Mouse (Mus musculus) myocyte (in vitro differentiated cells): ENCODE measurements around the gene Fam227b.

Experiments
- CEBPB ChIP-seq: IDR thresholded peaks from 2 replicates; pipeline ENCODE4 v1.6.1; 2011; ENCODE audit warnings: mild to moderate bottlenecking, moderate library complexity; ENCODE audit not compliant: poor library complexity, insufficient read depth, severe bottlenecking
- MAX ChIP-seq: IDR thresholded peaks from one replicate; pipeline ENCODE4 v1.6.1; 2011; ENCODE audit warnings: low read depth, mild to moderate bottlenecking, control low read depth
- POLR2A ChIP-seq: IDR thresholded peaks from one replicate; pipeline ENCODE4 v1.6.1; 2011; ENCODE audit warnings: low read depth, mild to moderate bottlenecking, control low read depth, moderate library complexity; ENCODE audit not compliant: insufficient read length
- REST ChIP-seq: IDR thresholded peaks from one replicate; pipeline ENCODE4 v1.6.1; 2011; ENCODE audit warnings: mild to moderate bottlenecking, control low read depth, moderate library complexity; ENCODE audit not compliant: insufficient read depth, insufficient read length
- TCF12 ChIP-seq: IDR thresholded peaks from one replicate; pipeline ENCODE4 v1.6.1; 2011; ENCODE audit warnings: mild to moderate bottlenecking, control low read depth; ENCODE audit not compliant: poor library complexity, insufficient read depth, severe bottlenecking
- USF1 ChIP-seq: IDR thresholded peaks from one replicate; pipeline ENCODE4 v1.6.1; 2011; ENCODE audit warnings: low read depth, mild to moderate bottlenecking, control low read depth, moderate library complexity

GRCm38 (mm10) chr2:125938993-125939642 is 212.7 kb downstream of the Fam227b start:
- TF ChIP-seq CEBPB: no peak
- TF ChIP-seq USF1: no peak
- no peak for TF ChIP-seq REST
- no peak for TF ChIP-seq POLR2A
- no peak for TF ChIP-seq MAX
- no peak for TF ChIP-seq TCF12
